1 mouse cellular context compared by ENCODE assay signal in the genomic region with DNA sequence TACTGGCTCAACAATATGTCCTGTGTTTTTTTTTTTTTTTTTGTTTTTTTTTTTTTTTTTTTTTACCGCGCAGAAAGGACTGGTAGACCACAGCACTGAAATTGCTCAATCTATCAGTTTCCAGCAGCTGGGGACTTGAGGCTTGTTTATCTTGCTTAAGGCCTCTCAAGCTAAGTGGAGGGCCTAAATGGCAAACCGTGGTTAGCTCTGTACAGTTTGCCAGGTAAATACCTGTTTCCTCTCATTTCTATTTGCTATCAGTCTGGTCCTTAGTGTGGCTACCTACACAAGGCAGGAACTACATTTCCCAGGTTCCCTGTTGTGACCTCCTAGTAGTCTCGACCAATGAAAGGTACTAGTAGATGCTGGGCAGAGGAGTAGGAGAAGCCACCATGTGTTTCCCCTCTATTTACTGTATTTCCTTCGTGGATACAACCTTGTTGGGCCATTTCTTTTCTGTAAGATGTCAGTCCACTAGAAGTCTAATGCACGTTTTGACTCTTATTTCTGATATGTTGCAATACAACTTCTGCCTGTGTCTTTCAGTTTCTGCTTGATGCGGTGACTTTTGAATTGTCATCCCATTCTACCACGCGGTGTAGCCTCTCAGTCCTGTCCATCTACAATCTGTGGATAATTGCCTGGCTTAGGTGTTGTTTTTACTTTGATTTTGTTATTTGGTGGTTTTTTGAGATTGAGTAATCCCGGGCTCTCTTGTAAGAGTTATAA.
A peak's percentile ranks its signal among the peaks of the same experiment; 100 is the strongest.
TF ChIP-seq lines count a peak whose summit lies in the region.

No protein-coding gene starts in this region.

TF ChIP-seq in MEL, 35 proteins besides CTCF, POLR2A, EP300 and RAD21 (continued from another document):
- TF ChIP-seq BHLHE40 (IDR thresholded peaks at IDR 0.05; ENCODE audit: borderline replicate concordance, low read depth, low read length) (no peak), USF2 (IDR thresholded peaks at IDR 0.05; ENCODE audit: borderline replicate concordance in 1 of 2, insufficient read depth in 1 of 2, low read depth in 1 of 2, low read length in 2 of 2) (no peak), USF1 (IDR thresholded peaks at IDR 0.05; ENCODE audit: low read depth, low read length) (no peak), KAT2A (conservative IDR thresholded peaks at IDR 0.05; ENCODE audit: low read depth, low read length) (peak; percentile 54; the same call in 1 of the 2 replicates), NELFE (IDR thresholded peaks at IDR 0.05; ENCODE audit: low read depth, low read length) (0 out of 2 replicates have a peak, but pooled peaks have one; percentile 35), MAFK (IDR thresholded peaks at IDR 0.05; ENCODE audit: borderline replicate concordance, low read depth, low read length) (no peak), NRF1 (IDR thresholded peaks at IDR 0.05; ENCODE audit: insufficient read depth, low read depth, low read length, poor library complexity, severe bottlenecking) (no peak), GATA1 (IDR thresholded peaks at IDR 0.05; ENCODE audit: low read depth, low read length) (peak; percentile 75), TAL1 (IDR thresholded peaks at IDR 0.05; ENCODE audit: low read length) (peak; percentile 69), ZC3H11A (IDR thresholded peaks at IDR 0.05; ENCODE audit: low read depth, low read length) (no peak), CHD2 (IDR thresholded peaks at IDR 0.05; ENCODE audit: low read length) (no peak), ELF1 (IDR thresholded peaks at IDR 0.05; ENCODE audit: low read depth, low read length) (no peak), ZMIZ1 (IDR thresholded peaks at IDR 0.05; ENCODE audit: low read depth, low read length) (no peak), POLR2AphosphoS5 (IDR thresholded peaks at IDR 0.05; ENCODE audit: borderline replicate concordance, low read depth, low read length) (no peak)
